Mouse (Mus musculus): ENCODE data around the gene Rasef.
"Not testable (repeated sequence)": the region's sequence is repeated elsewhere in the genome, so short reads cannot be mapped to it uniquely, and the experiment has no call there.

The Rasef gene

GRCm38 (mm10) chr4:73790260-73791185 is at the start of gene Rasef:
Rasef (minus strand) TSS chr4:73790994.
- no peak for DNase-seq

DNA sequence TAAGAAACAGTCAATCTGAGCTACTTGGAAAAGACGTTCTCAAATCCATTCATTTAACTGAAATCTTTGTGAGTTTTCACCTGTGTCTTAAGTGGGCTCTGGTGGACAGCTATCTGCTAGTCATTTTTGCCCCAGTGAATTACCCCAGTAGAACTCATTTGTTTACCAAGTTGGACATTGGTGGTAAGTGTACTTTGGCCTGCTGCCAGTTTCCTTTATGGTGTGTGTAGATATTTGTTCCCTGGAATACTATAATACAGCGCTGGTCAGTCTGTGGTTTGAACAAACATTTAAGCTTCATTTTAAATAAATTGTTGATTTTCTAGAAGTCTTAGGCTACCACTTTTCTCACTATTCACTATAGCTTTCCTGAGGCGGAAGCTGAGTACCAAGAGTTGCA is 35.8 kb upstream of the Rasef start:
- no peak for DNase-seq

DNA sequence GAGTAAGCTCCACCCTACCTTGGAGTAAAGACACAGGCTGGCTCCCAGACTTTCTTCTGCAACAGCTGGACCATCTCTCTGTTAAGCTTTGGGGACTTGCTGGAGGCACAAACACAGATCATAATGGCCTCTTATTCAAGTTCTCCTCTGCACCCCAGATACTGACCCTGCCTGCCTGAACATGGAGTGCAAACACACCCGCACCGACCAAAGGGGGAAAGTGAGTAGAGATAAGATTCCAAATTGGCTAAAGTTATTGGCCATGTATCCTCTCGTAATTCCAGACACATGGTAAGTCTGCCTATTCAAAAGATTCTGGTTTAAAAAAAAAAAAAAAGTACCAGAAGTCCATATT is 369 bp upstream of the Rasef start:
- DNase-seq: no peak

GRCm38 (mm10) chr4:73789534-73789933 is 1.3 kb downstream of the Rasef start:
- DNase-seq: no peak

GRCm38 (mm10) chr4:73788076-73788730 is 2.6 kb downstream of the Rasef start:
- no peak for DNase-seq

DNA sequence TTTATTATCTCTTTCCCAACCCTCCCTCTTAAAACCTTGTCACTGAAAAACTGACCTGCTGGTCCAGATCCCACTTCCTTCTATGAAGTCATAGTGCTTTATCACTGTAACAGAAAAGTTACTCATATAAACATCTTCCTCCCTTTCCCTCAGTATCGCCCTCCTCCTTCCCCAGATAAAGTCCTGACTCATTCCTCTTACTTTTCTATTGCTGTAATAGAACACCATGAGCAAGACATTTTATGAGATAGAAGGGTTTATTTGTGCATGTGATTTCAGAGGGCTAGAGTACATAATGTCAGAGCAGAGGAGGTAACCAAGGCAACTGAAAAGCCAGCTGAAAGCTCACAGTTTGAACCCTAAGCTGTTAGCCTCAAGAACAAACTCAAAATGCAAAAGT is 6.6 kb downstream of the Rasef start:
- no peak for DNase-seq

- no peak for DNase-seq
Observed at GRCm38 (mm10) chr4:73781061-73781460, 9.7 kb downstream of the Rasef start.

GRCm38 (mm10) chr4:73775266-73775665 is 15.5 kb downstream of the Rasef start:
- no peak for DNase-seq

DNA sequence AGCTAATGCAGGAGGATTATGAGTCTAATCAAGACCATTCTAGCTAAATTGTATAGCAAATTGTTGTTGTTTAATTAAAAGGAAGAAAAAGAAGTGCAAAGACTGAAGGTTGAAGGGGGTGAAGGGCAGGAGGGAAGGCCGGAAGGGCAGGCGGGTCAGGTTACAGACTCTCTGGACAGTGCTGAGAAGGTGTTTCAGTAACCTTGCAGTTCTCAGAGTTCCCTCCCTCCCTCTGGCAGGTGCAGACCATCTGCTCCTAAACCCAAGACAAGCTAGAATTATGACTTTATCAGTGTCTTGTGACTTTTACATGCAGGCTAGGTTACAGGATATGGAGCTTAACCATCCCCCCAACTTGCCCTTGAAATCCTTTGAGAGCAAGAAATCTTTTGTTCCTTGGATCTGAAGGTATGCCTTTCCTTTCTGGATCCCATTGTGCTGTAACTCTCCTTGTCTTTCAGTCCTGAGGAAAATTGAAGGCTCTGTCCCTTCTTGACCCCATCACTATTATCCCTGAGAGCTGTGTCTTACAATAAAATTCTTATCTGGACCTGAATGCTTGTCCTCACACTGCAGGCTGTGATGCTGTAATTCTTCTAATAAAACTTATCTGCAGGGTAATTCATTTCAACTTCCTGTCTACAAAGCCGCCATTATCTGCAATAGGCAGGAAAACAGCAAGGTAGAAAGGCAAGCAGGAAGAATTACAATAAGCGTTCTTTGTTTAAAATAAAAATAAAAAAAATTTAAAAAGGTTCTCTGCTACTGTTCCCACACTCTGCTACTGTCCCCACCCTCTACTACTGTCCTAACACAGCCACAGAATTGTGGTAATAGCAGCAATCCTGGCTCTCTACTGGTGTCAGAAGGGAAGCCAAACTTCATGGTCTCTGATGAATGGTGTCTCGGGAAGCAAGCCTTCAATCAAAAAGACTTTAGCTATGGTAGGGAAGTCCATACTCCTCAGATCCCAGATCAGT is 16.7 kb downstream of the Rasef start:
- no peak for DNase-seq

- DNase-seq: no peak
Observed at GRCm38 (mm10) chr4:73772028-73772427, 18.8 kb downstream of the Rasef start.

GRCm38 (mm10) chr4:73770592-73770991 is 20.2 kb downstream of the Rasef start:
- no peak for DNase-seq

GRCm38 (mm10) chr4:73768156-73768555 is 22.6 kb downstream of the Rasef start:
- DNase-seq: no peak

DNA sequence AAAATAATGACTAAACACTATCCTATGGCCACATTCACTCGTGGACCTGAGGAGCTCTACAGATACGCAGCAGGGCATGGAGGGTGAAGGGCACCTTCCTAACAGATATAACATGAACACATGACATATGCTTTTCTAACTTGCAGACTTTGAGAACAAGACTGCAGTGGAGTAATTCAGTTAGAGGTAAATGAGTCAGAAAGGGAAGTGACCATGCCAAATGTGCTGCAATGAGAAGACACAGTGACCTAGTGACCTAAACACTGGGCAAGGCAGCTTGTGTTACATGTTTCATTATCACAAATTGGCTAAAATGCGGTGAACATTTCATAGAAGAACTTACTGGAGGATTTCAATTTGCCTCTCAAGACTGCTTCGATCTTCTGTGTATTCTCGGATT is 42.6 kb downstream of the Rasef start:
- DNase-seq: no peak

GRCm38 (mm10) chr4:73739439-73739838 is 51.4 kb downstream of the Rasef start:
- DNase-seq: no peak

DNA sequence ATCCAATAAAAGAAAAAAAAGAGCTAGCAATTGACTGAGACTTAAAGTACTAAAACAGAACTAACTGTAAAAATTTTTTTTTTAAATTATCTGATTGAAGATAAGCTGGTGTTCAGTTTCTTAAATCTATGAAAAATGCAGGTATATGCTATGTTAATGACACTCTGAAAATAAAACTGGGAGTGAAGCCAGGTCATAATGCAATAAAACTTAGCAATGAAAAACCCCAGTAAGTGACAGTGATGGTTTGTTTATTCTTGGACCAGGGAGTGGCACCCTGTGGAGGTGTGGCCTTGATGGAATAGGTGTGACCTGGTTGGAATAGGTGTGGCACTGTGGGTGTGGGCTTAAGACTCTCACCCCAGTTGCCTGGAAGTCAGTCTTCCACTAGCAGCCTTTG is 71.0 kb downstream of the Rasef start:
- DNase-seq: no peak

DNA sequence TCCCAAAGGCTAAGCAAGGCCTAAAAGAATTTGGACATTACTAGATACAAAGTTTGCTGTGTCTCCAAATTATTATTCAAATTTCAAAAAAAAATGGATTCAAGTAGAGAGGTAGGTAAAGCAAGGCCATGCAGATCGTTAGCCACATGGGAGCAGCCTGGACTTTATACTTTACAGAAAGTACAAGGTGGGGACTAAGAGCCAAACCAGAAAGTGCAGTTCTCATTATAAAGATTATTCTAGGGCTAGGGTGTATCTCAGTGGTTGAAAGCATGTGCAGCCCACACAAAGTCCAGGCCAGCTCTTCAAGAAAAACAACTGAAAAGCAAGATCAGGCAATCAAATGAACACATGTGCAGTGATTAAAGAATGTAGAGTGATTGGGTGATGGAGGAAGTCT is 72.0 kb downstream of the Rasef start:
- no peak for DNase-seq

- DNase-seq: not testable (repeated sequence)
Observed at GRCm38 (mm10) chr4:73683216-73683615, 107.6 kb downstream of the Rasef start, which contains the start of gene Gm428. Gm428 (plus strand) TSS chr4:73683516.

DNA sequence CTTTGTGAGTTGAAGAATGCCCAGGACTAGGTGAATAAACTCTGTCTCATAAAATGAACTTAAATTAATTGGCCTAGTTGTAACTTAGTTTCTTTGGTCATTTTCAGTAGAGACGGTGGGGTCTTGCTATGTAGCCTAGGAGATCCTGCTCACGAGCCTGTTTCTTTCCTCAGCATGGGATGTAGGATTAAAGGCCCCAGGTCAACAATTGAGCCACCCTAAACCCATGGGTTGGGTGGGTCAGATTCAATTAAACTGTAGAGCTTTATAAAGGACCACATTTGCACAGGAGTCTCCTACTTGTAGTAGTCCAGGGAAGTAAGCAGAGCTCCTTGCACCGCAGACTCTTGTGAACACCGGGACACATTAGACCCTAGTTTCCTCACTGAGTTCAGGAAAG is 122.7 kb downstream of the Rasef start, which contains the start of gene Gm11239:
TSS of gene Gm11239 (plus strand) at position 301 of the 400 bp plus-strand sequence.
- DNase-seq: not testable (repeated sequence)
